Mouse (Mus musculus) thymus, postnatal 36 days (tissue): Measurements from ENCODE around the gene Galr3.
A peak's percentile ranks its signal among the peaks of the same experiment; 100 is the strongest.

Experiments
- DNase-seq, 2 experiments: peaks; one replicate each; pipeline ENCODE4 v3.0.0; 2022; ENCODE audit warnings: mixed read lengths in 2 of 2

Gene Galr3

GRCm38 (mm10) chr15:79060887-79061565 is 19.3 kb downstream of the Galr3 start:
- DNase-seq: no peak

GRCm38 (mm10) chr15:79062376-79063159 is 20.9 kb downstream of the Galr3 start, which contains the start of gene Ankrd54:
Gene Ankrd54 (minus strand): TSS chr15:79062893.
- peak; percentile 91 to 96 for DNase-seq

DNA sequence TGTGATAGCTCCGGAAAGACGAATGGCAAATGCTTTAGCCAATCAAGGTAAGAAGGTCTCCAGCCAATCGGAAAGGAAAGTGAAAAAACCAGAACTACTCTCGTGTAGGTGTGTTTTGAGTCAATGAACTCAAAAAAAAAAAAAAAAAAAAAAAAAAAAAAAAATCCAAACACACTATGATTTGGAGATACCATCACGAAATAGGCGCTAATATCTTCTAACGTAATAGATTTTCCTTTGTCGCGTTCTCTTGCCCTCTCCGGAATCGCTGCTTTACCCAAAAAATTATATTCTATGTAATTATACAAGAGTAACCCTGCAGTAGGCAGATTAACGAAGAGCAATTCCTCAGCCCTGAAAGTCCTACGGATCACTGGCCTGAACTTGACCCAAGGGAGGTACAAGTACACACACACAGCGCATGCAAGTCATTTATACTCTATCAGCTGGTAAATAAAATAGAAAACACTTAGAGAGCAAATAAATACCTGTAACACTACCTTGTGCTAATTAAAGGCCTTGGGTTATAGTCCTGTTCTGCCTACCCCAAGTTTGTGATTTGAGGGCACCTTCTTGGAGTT is 21.6 kb downstream of the Galr3 start:
- DNase-seq: no peak

GRCm38 (mm10) chr15:79065086-79065770 is 23.5 kb downstream of the Galr3 start:
- no peak for DNase-seq

- DNase-seq: no peak
These were observed 24.6 kb downstream of the Galr3 start for GRCm38 (mm10) chr15:79066276-79066675.

GRCm38 (mm10) chr15:79067631-79068030 is 25.9 kb downstream of the Galr3 start:
- DNase-seq: no peak

GRCm38 (mm10) chr15:79068416-79068815 is 26.7 kb downstream of the Galr3 start:
- DNase-seq: no peak

DNA sequence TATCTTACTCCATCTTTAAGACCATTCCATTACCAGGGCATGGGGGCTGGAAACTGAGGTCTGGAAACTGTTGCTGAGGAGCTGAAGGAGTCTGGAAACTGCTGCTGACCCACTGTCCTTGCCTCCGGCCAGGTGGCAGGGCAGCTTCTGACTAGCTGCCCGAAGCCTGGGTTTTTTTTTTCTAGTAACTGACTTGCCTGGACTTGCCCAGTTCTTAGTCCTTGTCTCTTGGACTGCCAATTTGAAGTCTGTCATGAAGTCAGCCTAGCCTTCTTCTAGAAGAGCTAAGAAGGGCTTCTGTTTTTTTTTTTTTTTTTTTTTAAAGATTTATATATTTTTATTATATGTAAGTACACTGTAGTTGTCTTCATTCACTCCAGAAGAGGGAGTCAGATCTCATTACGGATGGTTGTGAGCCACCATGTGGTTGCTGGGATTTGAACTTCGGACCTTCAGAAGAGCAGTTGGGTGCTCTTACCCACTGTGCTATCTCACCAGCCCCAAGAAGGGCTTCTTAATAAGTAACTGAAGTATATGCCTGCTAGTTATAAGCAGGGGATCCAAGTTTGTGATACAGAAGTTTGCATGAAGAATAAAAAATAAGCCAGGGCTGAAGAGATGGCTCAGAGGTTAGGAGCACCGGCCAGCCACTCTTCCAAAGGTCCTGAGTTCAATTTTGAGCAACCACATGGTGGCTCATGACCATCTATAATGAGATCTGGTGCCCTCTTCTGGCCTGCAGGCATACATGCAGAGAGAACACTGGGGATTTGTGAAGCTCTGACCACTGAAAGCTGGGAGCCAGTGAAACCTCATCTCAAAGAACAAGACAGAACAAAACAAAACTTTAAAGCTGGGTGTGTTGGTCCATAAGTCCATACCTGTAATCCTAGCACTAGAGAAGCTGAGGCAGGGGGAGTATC is 29.7 kb downstream of the Galr3 start:
- no peak for DNase-seq

DNA sequence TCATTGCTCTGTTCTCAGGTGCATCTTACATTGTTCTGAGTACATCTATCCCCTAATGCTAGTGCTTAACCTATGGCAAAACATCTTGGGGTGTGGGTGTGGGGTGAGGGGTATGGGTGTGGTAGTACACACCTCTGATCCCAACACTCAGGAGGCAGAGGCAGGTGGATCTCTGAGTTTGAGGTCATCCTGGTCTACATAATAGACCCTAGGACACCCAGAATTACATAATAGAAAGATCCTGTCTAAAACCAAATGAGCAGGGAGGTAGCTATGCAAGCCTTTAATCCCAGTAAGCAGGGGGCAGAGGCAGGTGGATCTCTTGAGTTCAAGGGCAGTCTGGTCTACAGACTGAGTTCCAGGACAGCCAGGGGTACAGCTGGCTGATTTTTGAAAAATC is 32.1 kb downstream of the Galr3 start:
- DNase-seq: no peak

GRCm38 (mm10) chr15:79074446-79074845 is 32.8 kb downstream of the Galr3 start:
- no peak for DNase-seq

DNA sequence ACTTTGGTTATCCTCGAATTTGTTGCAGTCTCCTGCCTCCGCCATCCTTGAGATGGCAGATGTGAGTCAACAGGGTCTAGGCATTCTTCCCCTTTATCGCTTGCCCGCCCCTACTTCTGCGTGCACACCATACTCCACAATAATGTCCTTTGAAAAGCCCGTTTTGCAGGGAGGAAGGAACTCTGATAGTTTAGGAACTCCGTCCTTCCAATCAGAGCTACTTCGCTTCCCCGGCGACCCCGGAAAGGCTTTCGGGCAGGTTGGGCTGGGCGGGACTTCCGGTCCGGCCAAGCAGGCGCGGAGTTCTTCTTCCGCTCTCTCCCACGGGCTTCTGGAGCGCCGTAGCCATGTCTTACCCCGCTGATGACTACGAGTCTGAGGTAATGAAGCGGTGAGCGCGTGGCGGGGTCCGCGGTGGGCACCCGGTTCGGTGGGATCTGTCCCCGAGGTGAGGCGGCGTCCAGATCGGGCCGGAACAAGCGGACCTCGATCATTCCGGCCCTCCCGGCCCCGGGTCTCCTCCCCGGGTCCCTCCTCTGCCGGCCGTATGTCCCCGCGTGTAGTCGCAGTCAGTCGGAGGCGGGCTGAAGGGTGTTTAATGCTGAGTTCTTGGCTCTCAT is 33.3 kb downstream of the Galr3 start, which contains the start of gene Eif3l:
TSS of gene Eif3l (plus strand) at position 267 of the 620 bp plus-strand sequence.
- DNase-seq: peak; percentile 83 to 86

- no peak for DNase-seq
These were observed 34.1 kb downstream of the Galr3 start for GRCm38 (mm10) chr15:79075658-79076365.

GRCm38 (mm10) chr15:79079567-79079966 is 37.9 kb downstream of the Galr3 start:
- no peak for DNase-seq

DNA sequence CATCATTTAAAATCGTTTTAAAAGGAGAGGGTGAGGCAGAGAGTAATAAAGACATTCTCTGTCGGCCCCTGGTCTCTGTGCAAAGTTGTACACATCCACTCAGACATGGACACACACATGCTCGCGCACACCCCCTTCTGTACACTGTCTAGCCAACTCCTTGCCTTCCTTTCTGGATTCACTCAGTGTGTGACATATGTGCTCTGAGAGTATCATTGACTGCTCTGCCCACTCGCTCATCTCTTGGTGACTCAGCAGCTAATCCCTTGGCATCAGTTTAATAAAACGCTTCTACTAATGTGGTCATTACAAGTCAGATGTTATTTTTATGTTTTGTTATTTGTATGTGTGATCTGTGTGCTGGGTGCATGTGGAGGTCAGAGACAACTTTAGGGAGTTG is 50.6 kb downstream of the Galr3 start:
- no peak for DNase-seq
